Mouse (Mus musculus): Measurements from ENCODE around the gene Galm.

DNA sequence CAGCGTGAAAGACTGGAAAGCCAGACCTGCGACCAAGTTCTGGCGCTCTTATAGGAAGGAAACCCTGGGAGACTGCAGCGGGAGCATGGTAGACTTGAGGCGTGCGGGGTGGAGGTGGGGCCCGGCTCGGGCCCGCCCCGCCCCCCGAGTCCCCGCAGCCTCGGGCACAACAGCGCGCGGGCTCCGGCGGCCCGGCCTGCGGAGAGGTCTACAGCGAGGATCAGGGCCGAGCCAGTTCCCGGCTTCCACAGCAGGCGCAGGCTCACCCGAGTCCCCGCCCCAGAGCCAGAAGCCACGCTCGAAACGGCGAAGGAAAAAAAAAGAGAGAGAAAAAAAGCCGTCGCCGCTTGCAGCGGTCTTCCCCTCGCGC, 79.0 kb downstream of the Galm start:
- TF ChIP-seq POLR2A (IDR thresholded peaks at IDR 0.05; ENCODE audit: control insufficient read depth, low read depth, low read length): no peak
- no peak for TF ChIP-seq CTCF (IDR thresholded peaks at IDR 0.05; ENCODE audit: control insufficient read depth, insufficient read depth, insufficient replicate concordance, low read depth, low read length)
